In genomic region chr6:146888660-146889490, GRCm38 (mm10) we compare ENCODE assay signal across 8 mouse cellular contexts. TPM values are rescaled to one million over a fixed set of nuclear protein-coding genes. Genes with fewer than 3 reads are reported as not detected.
DNase-seq lines count a peak whose midpoint lies in the region; ATAC-seq lines count a peak whose summit lies in the region.

No protein-coding gene starts in this region.

- peak overlapping the region; percentile 65 for H3K9ac ChIP-seq in embryonic facial prominence, embryonic 11.5 days (replicated peaks; ENCODE audit: low read length)
- H3K9ac ChIP-seq in intestine, embryonic 16.5 days (ENCODE audit: low read depth, low read length): peak overlapping the region; percentile 98

- DNase-seq in retina, embryonic 14.5 days (ENCODE audit: low spot score): peak; percentile 23
- DNase-seq in retina, postnatal 1 day: no peak
- no peak for DNase-seq in embryonic facial prominence, embryonic 11.5 days (ENCODE audit: low spot score)
- peak; percentile 23 for DNase-seq in naive thymus-derived CD4-positive, alpha-beta T cell, adult 2 months (ENCODE audit: low read depth)
- no peak for DNase-seq in urinary bladder, postnatal 10 days (ENCODE audit: low spot score)
- DNase-seq in thymus, postnatal 36 days: no peak
- DNase-seq in layer of hippocampus, adult 9-10 months (ENCODE audit: low spot score): no peak

- no peaks in the 10 kb centered on the region for H3K9me3 ChIP-seq in embryonic facial prominence, embryonic 11.5 days (replicated peaks; ENCODE audit: control insufficient read depth, low read length)
- no peaks in the 10 kb centered on the region for H3K9me3 ChIP-seq in intestine, embryonic 16.5 days (ENCODE audit: control insufficient read depth, low read length)

- H3K4me2 ChIP-seq in embryonic facial prominence, embryonic 11.5 days (ENCODE audit: low read depth, low read length): peak overlapping the region; percentile 33
- H3K4me2 ChIP-seq in intestine, embryonic 16.5 days (ENCODE audit: low read depth, low read length): peak overlapping the region; percentile 64

- peak overlapping the region; percentile 49; the same call in 1 of the 2 replicates for H3K27ac ChIP-seq in embryonic facial prominence, embryonic 11.5 days (replicated peaks; ENCODE audit: low read depth, low read length)
- peak overlapping the region; percentile 92 for H3K27ac ChIP-seq in intestine, embryonic 16.5 days (ENCODE audit: low read length)

- H3K4me1 ChIP-seq in embryonic facial prominence, embryonic 11.5 days (ENCODE audit: control insufficient read depth, insufficient read depth, low read length): peaks cover 5% of the 10 kb centered on the region
- H3K4me1 ChIP-seq in intestine, embryonic 16.5 days (ENCODE audit: control insufficient read depth, insufficient read depth, low read length): peaks cover 22% of the 10 kb centered on the region

- no peaks in the 10 kb centered on the region for H3K27me3 ChIP-seq in embryonic facial prominence, embryonic 11.5 days (ENCODE audit: control insufficient read depth, insufficient read depth, low read length)
- H3K27me3 ChIP-seq in intestine, embryonic 16.5 days (replicated peaks; ENCODE audit: control insufficient read depth, insufficient read depth, low read length): no peaks in the 10 kb centered on the region

- 8% methylated on average over 19 of the region's 26 CpGs for WGBS in embryonic facial prominence, embryonic 11.5 days
- 7% methylated on average over 26 of the region's 26 CpGs for WGBS in intestine, embryonic 16.5 days

- ATAC-seq in embryonic facial prominence, embryonic 11.5 days (replicated peaks; ENCODE audit: insufficient number of reproducible peaks, low FRiP score, low TSS enrichment, low read depth): peak; percentile 63
- peak; percentile 79 for ATAC-seq in intestine, embryonic 16.5 days

- H3K36me3 ChIP-seq in embryonic facial prominence, embryonic 11.5 days (replicated peaks; ENCODE audit: control insufficient read depth, insufficient read depth, low read depth, low read length): no peaks in the 10 kb centered on the region
- H3K36me3 ChIP-seq in intestine, embryonic 16.5 days (ENCODE audit: control insufficient read depth, insufficient read depth, low read length): no peaks in the 10 kb centered on the region

- H3K4me3 ChIP-seq in embryonic facial prominence, embryonic 11.5 days (ENCODE audit: low read depth, low read length): peak overlapping the region; percentile 68
- H3K4me3 ChIP-seq in intestine, embryonic 16.5 days (ENCODE audit: low read length): peak overlapping the region; percentile 84

RNA-seq across cellular contexts. Expression of gene Ppfibp1, which starts 0.6 kb away (rescaled TPM):
- polyA plus RNA-seq in embryonic facial prominence, embryonic 11.5 days (2014; fragmentation: Nextera tagmentation; extraction: Ambion mirVana): 43.7 and 45.7 TPM in 2 replicates
- polyA plus RNA-seq in intestine, embryonic 16.5 days (2015; fragmentation: Nextera tagmentation; extraction: Ambion mirVana): 31.8 and 33.3 TPM in 2 replicates

RNA-seq across cellular contexts. Expression of gene Smco2, which starts 39.0 kb away (rescaled TPM):
- not detected in 2 replicates for polyA plus RNA-seq in embryonic facial prominence, embryonic 11.5 days (2014; fragmentation: Nextera tagmentation; extraction: Ambion mirVana)
- polyA plus RNA-seq in intestine, embryonic 16.5 days (2015; fragmentation: Nextera tagmentation; extraction: Ambion mirVana): not detected in 2 replicates

Comparison
In these comparisons a context has a peak if more than half of its experiments do, and no peak if none do; other contexts are left out.
1. DNase-seq: peak in retina, embryonic 14.5 days (single experiment) and naive thymus-derived CD4-positive, alpha-beta T cell, adult 2 months (single experiment); none in retina, postnatal 1 day (single experiment), embryonic facial prominence, embryonic 11.5 days (single experiment), urinary bladder, postnatal 10 days (single experiment), thymus, postnatal 36 days (0 of 2) and layer of hippocampus, adult 9-10 months (single experiment).